Mouse (Mus musculus) intestine, postnatal 0 days (tissue): ENCODE measurements around the gene Shank2. TPM values are rescaled to one million over a fixed set of nuclear protein-coding genes. Genes with fewer than 3 reads are reported as not detected.

Experiments used
- ATAC-seq: fragments of 200-750 bp; cut with Nextera tagmentation; 2 replicates; pipeline ENCODE4 v1.8.0; 2017; ENCODE audit warnings: mild to moderate bottlenecking, moderate TSS enrichment, moderate library complexity
- H3K27ac ChIP-seq: fragments of 300-500 bp; sonication (generic); 2 replicates; pipeline ENCODE4 v1.5.1; 2014; ENCODE audit warnings: mild to moderate bottlenecking, low read depth, low read length, moderate library complexity
- H3K27me3 ChIP-seq: fragments of 300-500 bp; sonication (generic); replicated peaks from 2 replicates; pipeline ENCODE4 v1.6.1; 2014; ENCODE audit warnings: low read length, mixed read lengths; ENCODE audit not compliant: control insufficient read depth, insufficient read depth
- H3K36me3 ChIP-seq: fragments of 300-500 bp; sonication (generic); 2 replicates; pipeline ENCODE4 v1.6.1; 2014; ENCODE audit warnings: mild to moderate bottlenecking, moderate library complexity; ENCODE audit not compliant: control insufficient read depth, insufficient read depth
- H3K4me1 ChIP-seq: fragments of 300-500 bp; sonication (generic); replicated peaks from 2 replicates; pipeline ENCODE4 v1.6.1; 2014; ENCODE audit warnings: antibody characterized with exemption, low read length, mixed read lengths; ENCODE audit not compliant: control insufficient read depth, insufficient read depth
- H3K4me2 ChIP-seq: fragments of 300-500 bp; sonication (generic); replicated peaks from 2 replicates; pipeline ENCODE4 v1.6.1; 2014; ENCODE audit warnings: low read depth, mild to moderate bottlenecking, moderate library complexity
- H3K4me3 ChIP-seq: fragments of 300-500 bp; sonication (generic); 2 replicates; pipeline ENCODE4 v1.5.1; 2014; ENCODE audit warnings: low read depth, low read length
- H3K9ac ChIP-seq: fragments of 300-500 bp; sonication (generic); 2 replicates; pipeline ENCODE4 v1.6.1; 2014; ENCODE audit warnings: mild to moderate bottlenecking, low read depth, low read length
- H3K9me3 ChIP-seq: fragments of 300-500 bp; sonication (generic); 2 replicates; pipeline ENCODE4 v1.6.1; 2016; ENCODE audit warnings: mixed run types; ENCODE audit not compliant: control insufficient read depth
- CTCF ChIP-seq: sonication (generic); IDR thresholded peaks from 2 replicates; pipeline ENCODE4 v1.5.1; 2016; ENCODE audit warnings: low read depth, mild to moderate bottlenecking, control low read depth, antibody characterized with exemption, moderate library complexity
- WGBS: fragments of 180-500 bp; shearing (Covaris S2); extraction: QIAGEN DNeasy Blood & Tissue Kit; methylation state at CpG from one replicate; pipeline ENCODE4 v1.1.7; 2014; 5-methylcytosine and 5-hydroxymethylcytosine counted together
- polyA plus RNA-seq: library from polyadenylated mRNA; unstranded; fragments of >200 nt; fragmentation: Nextera tagmentation; extraction: Ambion mirVana; gene quantifications from 2 replicates; pipeline ENCODE4 v1.2.1, GENCODE M21; 2015

Gene Shank2
- polyA plus RNA-seq, 1 experiment from 2014 or later, result 0.74 TPM

- Histone ChIP-seq H3K27me3 (no peaks in the 10 kb centered on the region), H3K9me3 (no peaks in the 10 kb centered on the region), H3K4me1 (no peaks in the 10 kb centered on the region), H3K4me3 (no peak overlapping the region), H3K36me3 (no peaks in the 10 kb centered on the region), H3K4me2 (no peak overlapping the region), H3K9ac (no peak overlapping the region), H3K27ac (no peak overlapping the region)
- TF ChIP-seq CTCF, result no peak
- WGBS, result 85% methylated on average over 3 of the region's 3 CpGs
- no peak for ATAC-seq
Measured at GRCm38 (mm10) chr7:144140470-144140869, 138.7 kb downstream of the Shank2 start.

- TF ChIP-seq CTCF, result no peak
- Histone ChIP-seq H3K4me1 (no peaks in the 10 kb centered on the region), H3K27ac (no peak overlapping the region), H3K9me3 (no peaks in the 10 kb centered on the region), H3K36me3 (no peaks in the 10 kb centered on the region), H3K4me2 (no peak overlapping the region), H3K4me3 (no peak overlapping the region), H3K27me3 (no peaks in the 10 kb centered on the region), H3K9ac (no peak overlapping the region)
- no peak for ATAC-seq
- WGBS, result 51% methylated on average over 4 of the region's 4 CpGs
Measured at GRCm38 (mm10) chr7:144142036-144142435, 140.3 kb downstream of the Shank2 start.

- no peak for ATAC-seq
- Histone ChIP-seq H3K27ac (no peak overlapping the region), H3K4me2 (no peak overlapping the region), H3K27me3 (no peaks in the 10 kb centered on the region), H3K36me3 (no peaks in the 10 kb centered on the region), H3K9ac (no peak overlapping the region), H3K9me3 (no peaks in the 10 kb centered on the region), H3K4me1 (no peaks in the 10 kb centered on the region), H3K4me3 (no peak overlapping the region)
- no peak for TF ChIP-seq CTCF
- 67% methylated on average over 2 of the region's 2 CpGs for WGBS
Measured at GRCm38 (mm10) chr7:144143941-144144340, 142.2 kb downstream of the Shank2 start.

- ATAC-seq, result no peak
- WGBS, result 70% methylated on average over 4 of the region's 4 CpGs
Measured at GRCm38 (mm10) chr7:144148111-144148510, 146.4 kb downstream of the Shank2 start.

GRCm38 (mm10) chr7:144153124-144153523 lies 151.4 kb downstream of the Shank2 start:
- H3K4me1 ChIP-seq, result no peaks in the 10 kb centered on the region
- no peak overlapping the region for H3K4me3 ChIP-seq
- no peak for TF ChIP-seq CTCF
- H3K9me3 ChIP-seq, result no peaks in the 10 kb centered on the region
- no peak overlapping the region for H3K4me2 ChIP-seq
- ATAC-seq, result no peak
- no peaks in the 10 kb centered on the region for H3K36me3 ChIP-seq
- 52% methylated on average over 4 of the region's 4 CpGs for WGBS
- H3K9ac ChIP-seq, result no peak overlapping the region
- no peak overlapping the region for H3K27ac ChIP-seq
- H3K27me3 ChIP-seq, result no peaks in the 10 kb centered on the region

More at GRCm38 (mm10) chr7:144148111-144148510, 146.4 kb downstream of the Shank2 start:
- Histone ChIP-seq H3K36me3 (no peaks in the 10 kb centered on the region), H3K4me3 (no peak overlapping the region), H3K9ac (no peak overlapping the region), H3K4me2 (no peak overlapping the region), H3K9me3 (no peaks in the 10 kb centered on the region), H3K4me1 (no peaks in the 10 kb centered on the region), H3K27me3 (no peaks in the 10 kb centered on the region), H3K27ac (no peak overlapping the region)
- no peak for TF ChIP-seq CTCF

GRCm38 (mm10) chr7:144153682-144154081 lies 152.0 kb downstream of the Shank2 start:
- Histone ChIP-seq H3K4me1 (no peaks in the 10 kb centered on the region), H3K4me3 (no peak overlapping the region), H3K36me3 (no peaks in the 10 kb centered on the region), H3K9ac (no peak overlapping the region), H3K4me2 (no peak overlapping the region), H3K9me3 (no peaks in the 10 kb centered on the region), H3K27me3 (no peaks in the 10 kb centered on the region), H3K27ac (no peak overlapping the region)
- no peak for TF ChIP-seq CTCF
- ATAC-seq, result no peak
- WGBS, result 71% methylated on average over 8 of the region's 8 CpGs

- Histone ChIP-seq H3K9ac (no peak overlapping the region), H3K4me1 (no peaks in the 10 kb centered on the region), H3K4me3 (no peak overlapping the region), H3K27me3 (no peaks in the 10 kb centered on the region), H3K27ac (no peak overlapping the region), H3K36me3 (no peaks in the 10 kb centered on the region), H3K9me3 (no peaks in the 10 kb centered on the region), H3K4me2 (no peak overlapping the region)
- 84% methylated on average over 8 of the region's 8 CpGs for WGBS
- no peak for TF ChIP-seq CTCF
- no peak for ATAC-seq
Measured at GRCm38 (mm10) chr7:144157936-144158335, 156.2 kb downstream of the Shank2 start.
